Mouse (Mus musculus): ENCODE measurements around the gene Htr2b.

- TF ChIP-seq POLR2A (IDR thresholded peaks at IDR 0.05; ENCODE audit: control insufficient read depth, extremely low read depth, insufficient read depth, low read length, poor library complexity) = no peak
- TF ChIP-seq CTCF (IDR thresholded peaks at IDR 0.05; ENCODE audit: borderline replicate concordance, control insufficient read depth, extremely low read depth, insufficient read depth, low read length, poor library complexity) = no peak
Observed at GRCm38 (mm10) chr1:86146293-86146692, 34.5 kb upstream of the Htr2b start.

All from thymus, adult 2 months (tissue).